Mouse (Mus musculus) cortical plate, adult 2 months (tissue): ENCODE measurements around the gene Gk5. TPM values are rescaled to one million over a fixed set of nuclear protein-coding genes. Genes with fewer than 3 reads are reported as not detected.
"Not testable (repeated sequence)": the region's sequence is repeated elsewhere in the genome, so short reads cannot be mapped to it uniquely, and the experiment has no call there.

ENCODE experiments used
- H3K27ac ChIP-seq: fragments of 200-500 bp; 2 replicates; pipeline ENCODE4 v1.5.1; 2012; ENCODE audit warnings: low read length, control low read depth, inconsistent platforms; ENCODE audit not compliant: insufficient read depth
- H3K4me1 ChIP-seq: fragments of 200-500 bp; 2 replicates; pipeline ENCODE4 v1.6.1; 2011; ENCODE audit warnings: low read length; ENCODE audit not compliant: control insufficient read depth, insufficient read depth
- H3K4me3 ChIP-seq: fragments of 200-500 bp; 2 replicates; pipeline ENCODE4 v1.5.1; 2011; ENCODE audit warnings: mild to moderate bottlenecking, low read length, control low read depth; ENCODE audit not compliant: insufficient read depth
- CTCF ChIP-seq: fragments of 200-500 bp; IDR thresholded peaks from 2 replicates; pipeline ENCODE4 v1.5.1; 2011; ENCODE audit warnings: mild to moderate bottlenecking, control low read depth, low read length; ENCODE audit not compliant: insufficient read depth; ENCODE audit errors: extremely low read depth
- POLR2A ChIP-seq: fragments of 200-500 bp; IDR thresholded peaks from 2 replicates; pipeline ENCODE4 v1.6.1; 2011; ENCODE audit warnings: mild to moderate bottlenecking, low read length, control low read depth; ENCODE audit not compliant: insufficient read depth; ENCODE audit errors: extremely low read depth
- polyA plus RNA-seq: library from polyadenylated mRNA; depleted of rRNA; stranded (reverse); fragments of >200 nt; gene quantifications from 2 replicates; pipeline ENCODE4 v1.2.3, GENCODE M21; 2012; rRNA removed

Gene Gk5
- polyA plus RNA-seq = 3.2 and 3.9 TPM in 2 replicates

DNA sequence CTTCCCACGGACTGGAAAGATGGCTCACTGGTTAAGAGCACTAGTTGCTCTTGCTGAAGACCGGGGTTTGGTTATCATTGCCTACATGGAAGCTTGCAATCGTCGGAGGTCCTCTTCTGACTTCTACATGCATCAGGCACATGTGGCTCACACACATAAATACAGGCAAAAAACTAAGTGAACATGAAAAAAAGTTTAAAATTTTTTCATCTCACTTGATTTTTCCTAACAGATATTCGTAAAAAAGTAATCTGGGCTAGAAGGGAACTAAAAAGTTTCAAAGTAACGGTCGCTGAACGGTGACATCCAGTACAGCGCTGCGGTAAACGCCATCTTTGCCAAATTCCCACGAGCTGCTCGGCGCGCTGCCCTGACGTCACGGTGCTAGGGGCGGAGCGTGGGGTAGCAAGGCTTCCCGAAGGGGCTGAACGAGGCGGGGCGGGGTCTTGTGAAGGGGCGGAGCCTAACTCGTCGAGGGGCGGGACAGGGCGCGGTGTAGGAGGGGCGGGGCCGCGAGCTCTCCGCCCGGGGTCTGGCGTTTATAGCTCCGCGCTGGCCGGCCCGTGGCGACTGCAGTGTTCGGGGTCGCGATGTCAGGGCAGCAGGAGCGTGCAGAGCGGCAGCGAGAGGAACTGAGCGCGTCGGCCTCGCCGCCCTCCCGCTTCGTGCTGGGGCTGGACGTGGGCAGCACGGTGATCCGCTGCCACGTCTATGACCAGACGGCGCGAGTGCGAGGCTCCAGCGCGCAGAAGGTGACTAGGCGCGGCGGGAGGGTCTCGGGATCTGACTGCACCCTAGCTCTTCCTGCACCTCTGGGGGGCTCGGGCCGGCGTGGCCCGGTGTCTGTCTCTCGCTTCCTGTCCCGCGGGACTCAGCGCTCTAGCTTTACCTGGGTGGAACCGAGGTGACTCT is at the start of gene Gk5:
TSS of gene Gk5 (plus strand) at position 502 of the 912 bp plus-strand sequence.
- Histone ChIP-seq H3K4me1 (peaks cover 2% of the 10 kb centered on the region), H3K27ac (no peak within 1 kb of the TSS), H3K4me3 (peak within 1 kb of the TSS; percentile 68)
- no peak for TF ChIP-seq CTCF
- peak; percentile 58 for TF ChIP-seq POLR2A

DNA sequence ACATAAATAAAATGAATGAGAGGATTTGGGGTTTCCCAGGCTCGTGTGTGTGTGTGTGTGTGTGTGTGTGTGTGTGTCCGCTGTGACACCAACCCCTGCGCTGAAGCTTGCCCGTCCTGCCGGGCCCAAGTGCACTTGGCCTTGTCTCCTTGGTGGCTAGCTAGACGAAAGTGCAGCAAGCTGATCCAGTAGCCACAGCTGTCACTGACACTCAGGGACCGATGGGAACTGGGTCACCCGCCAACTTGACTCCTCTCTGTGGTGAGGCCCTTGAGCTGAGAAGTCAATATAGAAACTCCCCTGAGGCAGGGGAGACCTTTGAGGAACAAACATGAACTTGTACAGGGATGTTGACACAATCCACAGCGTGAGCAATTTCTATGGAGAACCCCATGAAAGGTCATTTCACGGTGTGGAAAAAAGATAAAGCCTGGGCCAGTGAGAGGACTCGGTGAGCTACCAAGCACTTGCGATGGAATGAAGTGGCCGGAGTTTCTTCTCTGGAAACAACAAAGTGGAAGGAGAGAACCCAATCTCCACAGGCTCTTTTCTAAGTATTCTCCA is 40.3 kb upstream of the Gk5 start:
- no peak overlapping the region for H3K4me3 ChIP-seq
- H3K27ac ChIP-seq = no peak overlapping the region
- H3K4me1 ChIP-seq = no peaks in the 10 kb centered on the region
- TF ChIP-seq POLR2A = no peak
- TF ChIP-seq CTCF = no peak

DNA sequence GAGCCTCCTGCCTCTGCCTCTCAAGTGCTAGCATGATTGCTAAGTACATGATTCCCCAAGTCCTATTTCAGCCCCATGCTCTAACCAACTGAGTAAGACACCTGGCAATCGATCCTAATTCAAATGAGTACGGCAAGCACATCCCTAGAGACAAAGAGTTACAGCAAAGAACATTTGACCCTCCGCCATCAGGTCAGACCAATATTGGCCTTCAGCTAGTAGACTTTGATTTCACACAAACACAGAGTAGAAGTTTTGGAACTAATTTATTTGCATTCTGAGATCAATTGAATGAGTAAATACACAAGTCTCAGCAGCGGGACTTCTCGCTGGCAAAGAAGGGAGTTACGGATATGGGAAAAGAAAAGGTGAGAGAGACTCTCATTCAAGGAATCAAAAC is 33.9 kb upstream of the Gk5 start:
- no peak overlapping the region for H3K4me3 ChIP-seq
- no peak overlapping the region for H3K27ac ChIP-seq
- TF ChIP-seq POLR2A = no peak
- TF ChIP-seq CTCF = no peak
- no peaks in the 10 kb centered on the region for H3K4me1 ChIP-seq

DNA sequence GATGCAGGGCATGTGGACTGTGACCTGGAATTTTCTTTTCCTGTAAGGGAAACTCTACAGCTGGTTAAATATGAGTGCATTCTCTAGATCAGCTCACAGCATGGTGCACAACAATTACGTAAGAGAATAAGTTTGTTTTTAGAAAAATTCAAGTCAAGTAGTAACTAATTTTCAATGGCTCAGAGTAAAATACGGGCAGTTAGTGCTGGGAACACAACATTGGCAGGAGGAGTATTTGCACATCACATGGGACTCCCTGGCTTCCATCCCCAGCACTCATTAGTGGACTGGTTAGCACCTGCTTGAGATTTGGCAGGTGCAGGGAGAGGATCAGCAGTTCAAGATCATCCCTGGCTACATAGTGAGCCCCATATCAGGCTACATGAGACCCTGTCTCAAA is 31.5 kb upstream of the Gk5 start:
- TF ChIP-seq POLR2A (no peak), CTCF (no peak)
- Histone ChIP-seq H3K4me1 (no peaks in the 10 kb centered on the region), H3K27ac (no peak overlapping the region), H3K4me3 (no peak overlapping the region)

DNA sequence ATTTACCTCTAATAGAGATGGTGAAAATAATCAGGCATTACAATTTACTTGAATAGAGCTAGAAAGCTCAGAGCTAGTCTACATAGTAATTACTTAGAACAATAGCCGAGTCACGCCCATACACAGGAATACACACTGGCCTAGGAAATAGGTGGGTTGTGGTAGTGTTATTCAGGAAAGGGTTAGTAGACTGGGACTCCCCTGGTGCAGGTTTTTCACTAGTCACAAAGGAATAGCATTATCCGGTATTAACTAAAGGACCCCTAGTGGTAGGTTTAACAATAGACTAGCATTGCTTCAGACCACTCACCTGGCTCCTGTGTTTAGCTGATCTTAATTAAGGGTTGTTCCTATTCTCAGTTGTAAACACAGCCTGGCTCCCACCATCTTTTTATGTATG is 30.7 kb upstream of the Gk5 start:
- not testable (repeated sequence) for H3K4me3 ChIP-seq, H3K4me1 ChIP-seq, H3K27ac ChIP-seq

DNA sequence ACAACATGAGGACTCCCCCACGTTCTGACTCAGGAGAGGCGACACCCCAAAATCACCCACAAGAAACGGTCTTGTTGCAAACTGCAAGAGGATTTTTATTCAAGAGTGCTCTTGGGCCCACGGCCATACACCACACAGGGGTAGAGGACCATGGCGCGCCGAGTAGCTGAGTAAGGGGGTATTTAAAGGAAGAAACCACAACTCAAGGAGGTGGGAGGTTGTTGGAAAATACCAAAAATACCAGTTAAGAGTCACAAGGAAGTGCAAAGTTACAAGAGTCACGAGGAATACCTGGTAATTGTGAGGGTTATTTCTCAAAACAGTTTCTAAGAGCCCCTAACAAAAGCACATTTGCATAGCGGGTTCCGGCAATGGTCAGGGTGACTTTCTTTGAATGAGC is 26.5 kb upstream of the Gk5 start:
- H3K27ac ChIP-seq, H3K4me1 ChIP-seq, H3K4me3 ChIP-seq: not testable (repeated sequence)

DNA sequence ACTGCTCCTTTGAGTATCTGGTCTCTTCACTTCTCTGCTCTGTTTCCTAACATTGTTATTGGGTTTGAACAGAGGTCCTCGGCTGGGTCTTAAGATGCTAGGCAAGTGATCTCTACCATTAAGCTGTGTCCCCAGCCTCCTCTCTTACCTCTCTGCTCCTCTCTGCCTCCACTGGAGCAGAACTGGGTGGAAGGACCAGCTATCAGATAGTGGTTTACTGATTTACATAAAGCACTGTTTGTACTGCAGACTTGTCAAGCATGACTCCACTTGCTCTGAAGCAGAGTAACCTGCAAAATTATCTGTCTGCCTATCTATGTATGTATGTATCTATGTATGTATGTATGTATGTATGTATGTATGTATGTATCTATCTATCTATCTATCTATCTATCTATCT is 25.9 kb upstream of the Gk5 start:
- no peak overlapping the region for H3K27ac ChIP-seq
- H3K4me3 ChIP-seq = no peak overlapping the region
- TF ChIP-seq CTCF (no peak), POLR2A (no peak)
- no peaks in the 10 kb centered on the region for H3K4me1 ChIP-seq

DNA sequence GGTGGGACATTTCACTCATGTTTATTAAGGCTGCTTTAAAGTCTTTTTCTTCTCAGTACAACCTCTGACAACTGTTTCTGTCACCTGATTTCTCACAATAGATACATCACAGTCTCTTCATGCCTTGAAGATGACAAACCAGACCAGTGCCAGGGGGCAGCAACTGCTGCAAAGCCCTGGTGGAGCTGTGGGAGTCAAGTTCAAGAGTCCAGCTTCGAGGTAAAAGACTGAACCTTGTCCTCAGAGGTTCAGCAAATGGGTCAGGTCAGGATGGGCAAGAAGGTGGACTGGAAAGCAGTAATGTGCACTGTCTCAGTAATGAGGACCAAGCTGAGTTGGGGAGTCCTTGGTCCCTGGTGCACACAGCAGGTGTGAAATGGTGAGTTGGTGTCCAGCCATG is 24.8 kb upstream of the Gk5 start:
- TF ChIP-seq POLR2A = no peak
- no peak for TF ChIP-seq CTCF
- Histone ChIP-seq H3K4me3 (no peak overlapping the region), H3K27ac (no peak overlapping the region), H3K4me1 (no peaks in the 10 kb centered on the region)

DNA sequence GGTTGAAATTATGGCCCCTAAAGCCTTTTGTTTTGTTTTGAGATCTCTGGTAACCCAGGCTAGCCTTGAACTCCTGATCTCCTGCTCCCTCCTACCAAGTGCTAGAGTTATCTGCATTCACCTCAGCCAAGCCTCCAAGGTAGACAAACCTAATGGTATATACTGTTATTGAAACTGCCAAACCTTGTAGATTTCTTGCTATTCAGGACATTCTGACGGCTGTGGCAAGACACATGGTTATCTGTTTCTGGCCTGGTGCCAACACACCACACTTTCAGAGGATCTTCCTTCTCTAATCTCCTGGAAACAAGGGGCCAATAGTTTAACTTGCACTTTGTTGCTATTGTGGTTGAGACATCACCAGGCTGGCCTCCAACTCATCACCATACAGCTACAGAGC is 24.0 kb upstream of the Gk5 start:
- Histone ChIP-seq H3K4me1 (no peaks in the 10 kb centered on the region), H3K4me3 (no peak overlapping the region), H3K27ac (no peak overlapping the region)
- no peak for TF ChIP-seq CTCF
- TF ChIP-seq POLR2A = no peak

DNA sequence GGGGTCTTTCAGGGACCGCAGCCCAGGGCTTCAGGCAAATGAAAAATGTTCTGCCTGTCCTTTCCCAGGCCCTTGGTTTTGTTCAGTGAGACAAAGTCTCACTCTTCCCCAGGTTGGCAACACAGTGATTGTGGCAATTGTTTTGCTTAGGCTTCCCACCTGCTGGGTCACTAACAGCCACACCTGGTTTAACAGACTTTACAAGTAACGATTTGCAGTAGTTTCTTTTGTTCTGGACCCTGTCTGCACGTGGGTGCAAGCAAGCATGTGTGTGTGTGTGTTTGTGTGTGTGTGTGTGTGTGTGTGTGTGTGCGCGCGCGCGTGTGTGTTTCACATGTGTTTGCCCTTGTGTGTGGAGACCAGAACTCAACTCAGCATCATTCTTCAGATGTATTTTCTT is 16.3 kb upstream of the Gk5 start:
- TF ChIP-seq CTCF (no peak), POLR2A (no peak)
- H3K4me3 ChIP-seq = no peak overlapping the region
- H3K27ac ChIP-seq = no peak overlapping the region
- no peaks in the 10 kb centered on the region for H3K4me1 ChIP-seq
